Mouse (Mus musculus) spleen, embryonic (tissue): ENCODE results near the gene Adam15.

ENCODE experiments used
- CTCF ChIA-PET: fragments of 350-600 bp; sonication (Branson Sonifier 250); formaldehyde crosslinking; loops from one replicate; lab custom pipeline; 2022; lab: Charles Lee

The Adam15 gene

GRCm38 (mm10) chr3:89356029-89356428, 6.2 kb upstream of the Adam15 start:
- CTCF ChIA-PET = no interaction called here

GRCm38 (mm10) chr3:89355512-89355902, 5.7 kb upstream of the Adam15 start:
- CTCF ChIA-PET = no interaction called here

- CTCF ChIA-PET = interaction anchor here (0.6 to 1.1 kb wide), 2 partner anchors 23 to 123 kb away, joined by 3 to 6 read pairs; no protein-coding TSS in a partner anchor
Observed at GRCm38 (mm10) chr3:89354816-89355511, 5.2 kb upstream of the Adam15 start.

- CTCF ChIA-PET = interaction anchor here (0.7 to 1.1 kb wide), 3 partner anchors 18 to 161 kb away, joined by 3 to 4 read pairs (median 3); partner anchors contain the start of gene Efna1
Observed at GRCm38 (mm10) chr3:89351271-89351670, 1.5 kb upstream of the Adam15 start.

GRCm38 (mm10) chr3:89348911-89349868, 606 bp downstream of the Adam15 start:
- CTCF ChIA-PET = interaction anchor here (0.6 to 1.1 kb wide), 3 partner anchors 18 to 59 kb away, joined by 3 read pairs; no protein-coding TSS in a partner anchor

GRCm38 (mm10) chr3:89347916-89348315, 1.9 kb downstream of the Adam15 start:
- CTCF ChIA-PET = interaction anchor here (0.5 kb wide), 1 partner anchor 30 kb away, joined by 3 read pairs; no protein-coding TSS in a partner anchor

- CTCF ChIA-PET = no interaction called here
Observed at GRCm38 (mm10) chr3:89346815-89347540, 2.8 kb downstream of the Adam15 start.

GRCm38 (mm10) chr3:89343279-89343678, 6.5 kb downstream of the Adam15 start:
- CTCF ChIA-PET = interaction anchor here (0.5 kb wide), 1 partner anchor 22 kb away, joined by 3 read pairs; no protein-coding TSS in a partner anchor

GRCm38 (mm10) chr3:89341794-89342193, 8.0 kb downstream of the Adam15 start:
- CTCF ChIA-PET = no interaction called here

GRCm38 (mm10) chr3:89340465-89340864, 9.3 kb downstream of the Adam15 start:
- CTCF ChIA-PET = interaction anchor here (0.9 kb wide), 1 partner anchor 144 kb away, joined by 3 read pairs; no protein-coding TSS in a partner anchor

GRCm38 (mm10) chr3:89339416-89339815, 10.4 kb downstream of the Adam15 start:
- CTCF ChIA-PET = interaction anchor here (0.6 to 1.1 kb wide), 5 partner anchors 11 to 1499 kb away, joined by 3 to 5 read pairs (median 4); no protein-coding TSS in a partner anchor

GRCm38 (mm10) chr3:89337721-89338578, 11.8 kb downstream of the Adam15 start, which contains the start of gene Efna4:
Efna4 (minus strand) TSS chr3:89338028.
- CTCF ChIA-PET = interaction anchor here (0.5 to 0.6 kb wide), 2 partner anchors 79 to 140 kb away, joined by 3 to 4 read pairs; no protein-coding TSS in a partner anchor

GRCm38 (mm10) chr3:89337062-89337720, 12.6 kb downstream of the Adam15 start:
- CTCF ChIA-PET = interaction anchor here (0.6 kb wide), 1 partner anchor 140 kb away, joined by 3 read pairs; no protein-coding TSS in a partner anchor

GRCm38 (mm10) chr3:89336529-89336928, 13.3 kb downstream of the Adam15 start:
- CTCF ChIA-PET = no interaction called here

- CTCF ChIA-PET = no interaction called here
Observed at GRCm38 (mm10) chr3:89333053-89333452, 16.7 kb downstream of the Adam15 start.

- CTCF ChIA-PET = no interaction called here
Observed at GRCm38 (mm10) chr3:89332476-89332875, 17.3 kb downstream of the Adam15 start.

GRCm38 (mm10) chr3:89332013-89332412, 17.8 kb downstream of the Adam15 start:
- CTCF ChIA-PET = no interaction called here

GRCm38 (mm10) chr3:89331561-89331960, 18.2 kb downstream of the Adam15 start:
- CTCF ChIA-PET = no interaction called here

- CTCF ChIA-PET = interaction anchor here (0.6 kb wide), 2 partner anchors 9 to 19 kb away, joined by 3 to 4 read pairs; no protein-coding TSS in a partner anchor
Observed at GRCm38 (mm10) chr3:89330948-89331347, 18.8 kb downstream of the Adam15 start.
